Mouse (Mus musculus): ENCODE data around the gene Cdc16. TPM values are rescaled to one million over a fixed set of nuclear protein-coding genes. Genes with fewer than 3 reads are reported as not detected.
"Not testable (repeated sequence)": the region's sequence is repeated elsewhere in the genome, so short reads cannot be mapped to it uniquely, and the experiment has no call there.

Gene Cdc16
- 207 and 214 TPM in 2 replicates for polyA plus RNA-seq (2014; fragmentation: Nextera tagmentation; extraction: Ambion mirVana)

DNA sequence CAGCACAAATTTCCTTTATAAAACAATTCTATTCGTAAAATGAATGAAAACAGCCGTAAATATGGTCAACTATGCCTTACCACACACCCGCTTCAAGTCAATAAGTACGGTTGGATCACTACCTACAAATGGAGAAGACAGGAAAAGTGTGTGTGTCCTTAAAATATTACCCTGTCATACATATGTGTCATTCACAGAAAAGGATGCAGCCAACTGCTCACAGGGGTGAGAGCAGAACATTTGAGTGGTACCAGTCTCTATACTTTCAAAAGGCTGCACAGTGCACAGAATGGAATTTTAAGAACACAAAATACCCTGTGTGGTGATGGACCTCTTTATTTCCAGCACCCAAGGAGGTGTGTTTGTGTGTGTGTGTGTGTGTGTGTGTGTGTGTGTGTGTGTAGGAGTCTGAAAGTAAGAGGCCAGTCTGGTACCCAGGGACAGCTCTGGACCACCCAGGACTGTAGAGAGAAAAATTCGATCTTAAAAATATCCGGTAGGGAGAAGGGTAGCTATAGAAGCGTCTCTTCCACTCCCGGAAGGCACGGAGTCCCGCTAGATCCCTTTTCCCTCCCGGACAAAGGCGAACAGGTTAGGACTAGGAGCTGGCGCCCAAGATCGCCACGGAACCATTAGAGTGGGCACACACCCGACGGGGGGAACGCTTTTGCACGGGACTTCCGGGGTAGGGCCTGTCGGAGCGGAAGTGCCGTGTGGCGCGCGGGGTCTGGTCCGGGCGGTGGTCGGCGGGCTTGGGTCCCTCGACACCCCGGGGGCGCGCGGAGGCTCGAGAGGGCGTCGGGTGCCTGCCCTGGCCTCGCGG, at the start of gene Cdc16:
TSS of gene Cdc16 (plus strand) at position 695 of the 823 bp plus-strand sequence.
- Histone ChIP-seq H3K4me1 (ENCODE audit: control insufficient read depth, insufficient read depth, low read length) (peaks cover 13% of the 10 kb centered on the region), H3K4me2 (ENCODE audit: low read length) (peak within 1 kb of the TSS; percentile 59), H3K36me3 (ENCODE audit: control insufficient read depth, insufficient read depth, low read length) (peaks cover 16% of the 10 kb centered on the region), H3K4me3 (ENCODE audit: low read depth, low read length) (peak within 1 kb of the TSS; percentile 100), H3K9me3 (replicated peaks; ENCODE audit: control insufficient read depth, low read length) (no peaks in the 10 kb centered on the region), H3K27ac (ENCODE audit: low read depth, low read length) (peak within 1 kb of the TSS; percentile 68), H3K27me3 (replicated peaks; ENCODE audit: control insufficient read depth, insufficient read depth, low read length) (no peaks in the 10 kb centered on the region), H3K9ac (ENCODE audit: low read length) (peak within 1 kb of the TSS; percentile 93)
- DNase-seq (ENCODE audit: low spot score) (peak; percentile 93), ATAC-seq (peak; percentile 97)
- WGBS, result 9% methylated on average over 40 of the region's 40 CpGs

DNA sequence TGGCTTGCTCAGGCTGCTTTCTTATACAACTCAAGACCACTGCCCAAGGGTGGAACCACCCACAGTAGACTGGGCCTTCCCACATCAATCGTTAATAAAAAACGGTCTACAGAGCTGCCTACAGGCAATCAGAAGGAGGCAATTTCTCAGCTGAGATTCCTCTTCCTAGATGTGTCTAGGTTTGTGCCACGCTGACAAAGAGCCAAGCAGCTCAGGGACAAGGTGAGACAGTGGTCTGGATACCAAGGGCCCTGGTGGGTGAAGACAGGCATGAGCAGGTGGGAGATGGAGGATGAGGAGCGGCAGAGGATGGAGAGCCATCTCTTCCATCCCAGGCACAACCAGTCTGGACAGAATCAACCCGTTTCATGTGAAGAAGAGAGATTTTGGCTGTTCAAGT, 49.0 kb upstream of the Cdc16 start:
- Histone ChIP-seq H3K27me3 (replicated peaks; ENCODE audit: control insufficient read depth, insufficient read depth, low read length) (no peaks in the 10 kb centered on the region), H3K27ac (ENCODE audit: low read depth, low read length) (no peak overlapping the region), H3K4me1 (ENCODE audit: control insufficient read depth, insufficient read depth, low read length) (peaks cover 6% of the 10 kb centered on the region), H3K9me3 (replicated peaks; ENCODE audit: control insufficient read depth, low read length) (no peaks in the 10 kb centered on the region), H3K4me3 (ENCODE audit: low read depth, low read length) (no peak overlapping the region), H3K9ac (ENCODE audit: low read length) (no peak overlapping the region), H3K36me3 (ENCODE audit: control insufficient read depth, insufficient read depth, low read length) (no peaks in the 10 kb centered on the region), H3K4me2 (ENCODE audit: low read length) (no peak overlapping the region)
- DNase-seq (ENCODE audit: low spot score) (no peak), ATAC-seq (no peak)
- 91% methylated on average over 5 of the region's 5 CpGs for WGBS

DNA sequence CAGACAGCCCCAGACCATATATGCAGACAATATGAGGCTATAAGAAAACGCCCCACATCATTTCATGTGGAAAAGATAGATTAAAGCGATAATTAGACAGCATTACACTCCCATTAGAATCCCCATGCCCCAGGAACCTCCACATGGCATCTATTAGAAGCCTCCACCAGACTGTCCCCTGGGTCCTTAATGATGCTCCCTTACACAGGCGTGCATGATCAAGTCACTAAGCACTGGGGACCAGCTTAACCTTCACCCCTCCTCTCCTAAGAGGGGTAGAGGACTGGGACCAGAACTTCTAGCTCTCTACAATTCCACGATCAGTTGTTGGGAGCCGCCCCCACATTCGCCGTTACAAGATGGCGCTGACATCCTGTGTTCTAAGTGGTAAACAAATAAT, 38.5 kb upstream of the Cdc16 start:
- H3K27ac ChIP-seq (ENCODE audit: low read depth, low read length), result no peak overlapping the region
- ATAC-seq (no peak), DNase-seq (ENCODE audit: low spot score) (no peak)
- no peaks in the 10 kb centered on the region for H3K9me3 ChIP-seq (replicated peaks; ENCODE audit: control insufficient read depth, low read length)
- H3K4me3 ChIP-seq (ENCODE audit: low read depth, low read length), result no peak overlapping the region
- no peaks in the 10 kb centered on the region for H3K27me3 ChIP-seq (replicated peaks; ENCODE audit: control insufficient read depth, insufficient read depth, low read length)
- 93% methylated on average over 8 of the region's 8 CpGs for WGBS
- no peaks in the 10 kb centered on the region for H3K36me3 ChIP-seq (ENCODE audit: control insufficient read depth, insufficient read depth, low read length)
- H3K9ac ChIP-seq (ENCODE audit: low read length), result no peak overlapping the region
- H3K4me2 ChIP-seq (ENCODE audit: low read length), result no peak overlapping the region
- H3K4me1 ChIP-seq (ENCODE audit: control insufficient read depth, insufficient read depth, low read length), result no peaks in the 10 kb centered on the region

DNA sequence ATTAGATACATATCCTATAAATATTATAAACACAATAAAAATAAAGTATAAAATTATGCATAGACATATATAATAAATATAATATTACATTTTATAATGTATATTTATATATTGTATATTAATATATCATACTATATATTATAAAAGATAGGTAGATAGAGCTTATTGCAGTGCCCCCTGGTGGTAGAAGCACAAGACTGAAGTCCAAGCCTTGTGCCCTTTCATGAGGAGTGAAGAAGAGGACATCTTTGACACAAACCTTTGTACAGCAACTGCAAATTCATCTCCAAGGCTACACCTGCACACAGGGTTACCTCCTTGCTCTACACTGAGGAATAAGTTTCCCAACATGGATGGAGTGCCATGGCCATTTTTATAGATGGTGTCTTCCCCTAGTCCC, 31.8 kb upstream of the Cdc16 start:
- Histone ChIP-seq H3K4me2 (ENCODE audit: low read length) (no peak overlapping the region), H3K9ac (ENCODE audit: low read length) (no peak overlapping the region), H3K9me3 (replicated peaks; ENCODE audit: control insufficient read depth, low read length) (no peaks in the 10 kb centered on the region), H3K4me3 (ENCODE audit: low read depth, low read length) (no peak overlapping the region), H3K4me1 (ENCODE audit: control insufficient read depth, insufficient read depth, low read length) (no peaks in the 10 kb centered on the region), H3K27me3 (replicated peaks; ENCODE audit: control insufficient read depth, insufficient read depth, low read length) (no peaks in the 10 kb centered on the region), H3K27ac (ENCODE audit: low read depth, low read length) (no peak overlapping the region), H3K36me3 (ENCODE audit: control insufficient read depth, insufficient read depth, low read length) (no peaks in the 10 kb centered on the region)
- ATAC-seq (no peak), DNase-seq (ENCODE audit: low spot score) (peak; percentile 63)

DNA sequence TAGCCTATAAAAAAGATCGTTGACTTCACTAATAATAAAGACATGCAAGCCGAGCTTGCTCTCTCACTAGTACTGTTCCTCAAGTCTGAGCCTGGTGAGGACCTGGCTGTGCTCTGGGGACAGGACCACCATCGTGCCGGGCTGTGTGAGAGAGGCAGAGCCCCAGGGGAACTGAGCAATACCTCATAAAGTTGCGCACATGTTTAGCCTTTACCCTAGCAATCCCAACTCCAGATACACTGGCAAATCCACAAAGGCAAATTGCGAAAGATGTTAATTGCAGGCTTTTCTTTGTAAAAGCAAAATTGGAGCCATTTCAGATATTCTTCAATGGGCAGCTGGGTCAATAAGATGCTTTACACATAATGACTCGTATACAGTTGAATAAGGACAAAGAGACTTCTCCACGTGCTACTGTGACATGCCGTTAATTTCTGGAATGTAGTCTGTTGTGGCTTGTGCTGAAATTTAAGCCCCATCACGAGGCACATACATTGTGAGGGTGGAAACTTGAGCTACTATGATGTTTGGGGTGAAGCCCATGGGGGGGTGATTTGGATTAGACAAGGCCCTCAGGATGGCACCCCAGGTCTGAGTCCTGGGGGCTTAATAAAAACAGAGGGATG, 29.9 kb upstream of the Cdc16 start:
- H3K36me3 ChIP-seq (ENCODE audit: control insufficient read depth, insufficient read depth, low read length), result no peaks in the 10 kb centered on the region
- no peak for DNase-seq (ENCODE audit: low spot score)
- 50% methylated on average over 10 of the region's 10 CpGs for WGBS

DNA sequence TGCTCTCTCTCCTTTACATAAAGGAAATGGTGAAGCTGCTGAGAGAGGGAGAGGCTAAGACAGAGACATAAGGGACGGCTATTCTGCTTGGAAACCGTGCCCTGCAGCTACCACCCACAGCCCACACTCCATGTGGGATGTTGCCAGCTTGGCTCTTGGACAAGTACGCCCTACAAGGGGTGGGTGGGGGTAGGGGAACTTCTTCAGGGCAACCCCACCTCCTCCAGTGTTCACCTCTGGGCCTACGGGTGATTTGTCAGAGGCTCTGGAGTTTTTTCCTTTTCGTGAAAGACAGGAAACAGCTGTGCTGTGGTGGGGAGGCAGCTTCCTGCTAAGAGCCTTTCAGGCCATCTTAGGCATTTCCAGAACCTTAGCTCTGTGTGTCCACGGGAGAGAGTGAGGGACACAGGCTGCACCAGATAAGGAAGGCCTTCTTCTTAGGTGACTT, 17.1 kb upstream of the Cdc16 start:
- H3K27ac ChIP-seq (ENCODE audit: low read depth, low read length), result no peak overlapping the region
- no peaks in the 10 kb centered on the region for H3K4me1 ChIP-seq (ENCODE audit: control insufficient read depth, insufficient read depth, low read length)
- H3K27me3 ChIP-seq (replicated peaks; ENCODE audit: control insufficient read depth, insufficient read depth, low read length), result no peaks in the 10 kb centered on the region
- H3K36me3 ChIP-seq (ENCODE audit: control insufficient read depth, insufficient read depth, low read length), result no peaks in the 10 kb centered on the region
- no peak overlapping the region for H3K9ac ChIP-seq (ENCODE audit: low read length)
- no peak for DNase-seq (ENCODE audit: low spot score)
- no peak for ATAC-seq
- no peak overlapping the region for H3K4me3 ChIP-seq (ENCODE audit: low read depth, low read length)
- WGBS, result 46% methylated on average over 6 of the region's 6 CpGs
- H3K9me3 ChIP-seq (replicated peaks; ENCODE audit: control insufficient read depth, low read length), result no peaks in the 10 kb centered on the region
- no peak overlapping the region for H3K4me2 ChIP-seq (ENCODE audit: low read length)

More for the DNA sequence above, 29.9 kb upstream of the Cdc16 start:
- no peak for ATAC-seq
- no peak overlapping the region for H3K4me2 ChIP-seq (ENCODE audit: low read length)
- H3K4me3 ChIP-seq (ENCODE audit: low read depth, low read length), result no peak overlapping the region
- no peaks in the 10 kb centered on the region for H3K27me3 ChIP-seq (replicated peaks; ENCODE audit: control insufficient read depth, insufficient read depth, low read length)
- no peaks in the 10 kb centered on the region for H3K9me3 ChIP-seq (replicated peaks; ENCODE audit: control insufficient read depth, low read length)
- H3K27ac ChIP-seq (ENCODE audit: low read depth, low read length), result no peak overlapping the region
- no peaks in the 10 kb centered on the region for H3K4me1 ChIP-seq (ENCODE audit: control insufficient read depth, insufficient read depth, low read length)
- H3K9ac ChIP-seq (ENCODE audit: low read length), result no peak overlapping the region

DNA sequence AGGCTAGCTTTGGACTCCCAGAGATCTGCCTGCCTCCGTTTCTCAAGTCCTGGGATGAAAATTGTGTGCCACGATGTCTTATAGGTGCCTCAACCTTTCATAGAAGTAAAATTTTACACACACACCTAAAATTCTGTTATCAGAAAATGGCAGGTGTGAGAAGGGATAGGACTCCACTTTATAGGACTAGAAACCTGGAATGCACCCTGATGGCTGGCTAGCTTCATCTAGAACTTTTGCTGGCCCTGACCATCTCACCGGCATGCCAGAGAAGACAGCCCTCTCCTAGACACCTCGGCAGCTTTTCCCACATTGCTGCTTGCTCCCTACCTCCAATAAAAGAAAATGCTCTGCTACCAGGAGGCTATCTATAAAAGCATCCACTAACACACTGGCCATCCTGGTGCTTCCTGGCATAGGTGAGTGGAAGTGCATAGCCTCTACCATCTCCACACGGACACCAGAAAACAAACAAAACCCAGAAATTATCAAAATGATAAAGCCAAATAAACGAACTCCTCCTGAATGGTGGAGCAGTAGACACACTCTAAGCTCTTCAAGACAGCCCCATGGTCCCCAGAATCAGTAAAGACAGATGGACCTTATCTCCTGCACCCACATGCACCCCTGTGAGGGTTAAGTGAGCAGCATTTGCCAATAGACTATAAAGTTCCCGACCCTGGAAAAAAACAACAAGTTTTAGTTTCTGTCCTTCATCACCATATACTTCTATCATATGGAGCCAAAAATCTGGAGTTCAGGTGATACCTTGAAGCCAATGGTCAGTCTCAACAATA, 16.5 kb upstream of the Cdc16 start:
- DNase-seq (ENCODE audit: low spot score) (no peak), ATAC-seq (no peak)
- Histone ChIP-seq H3K9ac (ENCODE audit: low read length) (no peak overlapping the region), H3K27ac (ENCODE audit: low read depth, low read length) (no peak overlapping the region), H3K27me3 (replicated peaks; ENCODE audit: control insufficient read depth, insufficient read depth, low read length) (no peaks in the 10 kb centered on the region), H3K4me3 (ENCODE audit: low read depth, low read length) (no peak overlapping the region), H3K4me2 (ENCODE audit: low read length) (no peak overlapping the region), H3K4me1 (ENCODE audit: control insufficient read depth, insufficient read depth, low read length) (no peaks in the 10 kb centered on the region), H3K9me3 (replicated peaks; ENCODE audit: control insufficient read depth, low read length) (no peaks in the 10 kb centered on the region), H3K36me3 (ENCODE audit: control insufficient read depth, insufficient read depth, low read length) (no peaks in the 10 kb centered on the region)
- 87% methylated on average over 7 of the region's 7 CpGs for WGBS

DNA sequence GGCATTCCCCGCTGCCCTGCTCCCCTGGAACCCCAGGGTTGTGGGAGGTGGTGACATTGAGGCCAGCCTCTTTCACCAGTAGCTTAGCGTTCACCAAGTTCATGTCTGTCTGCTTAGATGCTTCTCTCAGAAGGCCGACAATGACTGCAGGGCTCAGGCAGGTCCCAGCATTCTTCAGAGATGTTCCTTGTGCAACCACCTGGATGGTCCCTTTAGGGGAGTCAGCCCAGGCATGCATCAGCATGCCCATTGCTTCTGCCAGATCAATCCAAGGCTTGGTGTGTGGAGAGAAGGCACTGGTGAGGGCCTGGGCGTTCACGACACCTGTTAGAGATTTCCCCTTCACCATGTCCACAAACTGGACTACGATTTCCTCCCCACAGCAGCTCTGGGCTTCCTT, 11.3 kb upstream of the Cdc16 start:
- not testable (repeated sequence) for H3K27ac ChIP-seq (ENCODE audit: low read depth, low read length); H3K9ac ChIP-seq (ENCODE audit: low read length); H3K4me2 ChIP-seq (ENCODE audit: low read length); H3K9me3 ChIP-seq (replicated peaks; ENCODE audit: control insufficient read depth, low read length); DNase-seq (ENCODE audit: low spot score); H3K27me3 ChIP-seq (replicated peaks; ENCODE audit: control insufficient read depth, insufficient read depth, low read length); ATAC-seq; H3K4me3 ChIP-seq (ENCODE audit: low read depth, low read length); H3K4me1 ChIP-seq (ENCODE audit: control insufficient read depth, insufficient read depth, low read length); H3K36me3 ChIP-seq (ENCODE audit: control insufficient read depth, insufficient read depth, low read length)
- 97% methylated on average over 5 of the region's 6 CpGs for WGBS

Measured in forebrain, embryonic 14.5 days (tissue).